Mouse (Mus musculus) limb, embryonic 10.5 days (tissue): ENCODE measurements around the gene Aldh5a1. TPM values are rescaled to one million over a fixed set of nuclear protein-coding genes. Genes with fewer than 3 reads are reported as not detected.

Experiments
- polyA plus RNA-seq: library from polyadenylated mRNA; unstranded; fragments of >200 nt; fragmentation: Nextera tagmentation; extraction: Ambion mirVana; gene quantifications from 2 replicates; pipeline ENCODE4 v1.2.1, GENCODE M21; 2016

The Aldh5a1 gene
- polyA plus RNA-seq, 1 experiment from 2014 or later: 5.6 TPM

Other genes starting within 250 kb of the Aldh5a1 start
- gene Armh2, start 196.4 kb downstream of the Aldh5a1 start, polyA plus RNA-seq: not detected in 2 replicates
- 170 and 188 TPM in 2 replicates for gene Gmnn, start 175.7 kb downstream of the Aldh5a1 start, polyA plus RNA-seq
- 10.0 and 12.5 TPM in 2 replicates for gene BC005537, start 136.0 kb downstream of the Aldh5a1 start, polyA plus RNA-seq
- gene Acot13, start 106.1 kb downstream of the Aldh5a1 start, polyA plus RNA-seq: 61.4 and 64.2 TPM in 2 replicates
- 74.4 and 74.5 TPM in 2 replicates for gene Tdp2, start 106.0 kb downstream of the Aldh5a1 start, polyA plus RNA-seq
- gene D130043K22Rik, start 92.5 kb downstream of the Aldh5a1 start, polyA plus RNA-seq: 0.09 TPM in 1 of 2 replicates, not detected in the other
- gene Gpld1, start 5.5 kb upstream of the Aldh5a1 start, polyA plus RNA-seq: 0.13 and 0.91 TPM in 2 replicates
- 17.5 and 18.5 TPM in 2 replicates for gene Mrs2, start 82.7 kb upstream of the Aldh5a1 start, polyA plus RNA-seq
- 0.73 and 1.3 TPM in 2 replicates for gene Dcdc2a, start 118.3 kb upstream of the Aldh5a1 start, polyA plus RNA-seq